9 mouse cellular contexts compared by ENCODE assay signal in genomic region chr7:46845978-46846485, GRCm38 (mm10). TPM values are rescaled to one million over a fixed set of nuclear protein-coding genes. Genes with fewer than 3 reads are reported as not detected.
DNase-seq lines count a peak whose midpoint lies in the region; ATAC-seq and TF ChIP-seq lines count a peak whose summit lies in the region.
"Had no signal": no experiment of that assay in that cellular context is flagged by ENCODE, and none has a peak within 500 bp of the region (broad histone marks: within the 10 kb centered on the region; RNA-seq: fewer than 3 reads in every experiment).

No protein-coding gene starts in this region.

- H3K4me1 ChIP-seq in kidney, embryonic 14.5 days (ENCODE audit: control insufficient read depth, insufficient read depth, low read length), result 0 out of 2 replicates have a peak, but pooled peaks cover 10% of the 10 kb centered on the region
- peaks cover 0 to 11% of the 10 kb centered on the region in 2 experiments for H3K4me1 ChIP-seq in MEL (ENCODE audit: control insufficient read depth in 1 of 2, insufficient read depth in 2 of 2, low read length in 2 of 2)
- H3K4me1 ChIP-seq in embryonic facial prominence, embryonic 14.5 days (ENCODE audit: control insufficient read depth, insufficient read depth, low read length), result peaks cover 7% of the 10 kb centered on the region
- peaks cover 12% of the 10 kb centered on the region for H3K4me1 ChIP-seq in hindbrain, embryonic 12.5 days
- H3K4me1 ChIP-seq in liver, postnatal 0 days (ENCODE audit: insufficient read depth), result peaks cover 29% of the 10 kb centered on the region

- under 1% methylated on average over 36 of the region's 36 CpGs for WGBS in kidney, embryonic 14.5 days
- under 1% methylated on average over 32 of the region's 36 CpGs for WGBS in embryonic facial prominence, embryonic 14.5 days
- WGBS in hindbrain, embryonic 12.5 days, result under 1% methylated on average over 36 of the region's 36 CpGs
- WGBS in liver, postnatal 0 days (ENCODE audit: insufficient replicate concordance), result 0% methylated on average over 36 of the region's 36 CpGs

- ATAC-seq in kidney, embryonic 14.5 days (ENCODE audit: low FRiP score, low TSS enrichment), result peak; percentile 40
- no peak; the same call in 1 of the 2 replicates for ATAC-seq in embryonic facial prominence, embryonic 14.5 days (ENCODE audit: low read depth)
- peak; percentile 6; the same call in 1 of the 2 replicates for ATAC-seq in hindbrain, embryonic 12.5 days (ENCODE audit: low FRiP score)
- peak; percentile 3 for ATAC-seq in liver, postnatal 0 days
- ATAC-seq in neutrophil, adult 5-6 weeks (ENCODE audit: extremely low read depth, insufficient number of reproducible peaks, low FRiP score, poor library complexity, severe bottlenecking), result peak; percentile 6; the same call in 1 of the 2 replicates

- TF ChIP-seq CTCF in MEL (IDR thresholded peaks at IDR 0.05 in 2 of 3, conservative IDR thresholded peaks at IDR 0.05 in 1 of 3; ENCODE audit: control insufficient read depth in 1 of 3, insufficient read depth in 1 of 3, low read depth in 2 of 3, low read length in 3 of 3, poor library complexity in 1 of 3, severe bottlenecking in 1 of 3), result no peak
- TF ChIP-seq CTCF in liver, postnatal 0 days (IDR thresholded peaks at IDR 0.05; ENCODE audit: low read depth), result no peak

- DNase-seq in kidney, adult 9 months, result no peak
- peak; percentile 62 for DNase-seq in MEL (ENCODE audit: low read depth, low spot score)
- DNase-seq in embryonic facial prominence, embryonic 14.5 days (ENCODE audit: low spot score), result peak; percentile 78
- no peak for DNase-seq in liver, postnatal 0 days
- DNase-seq in ovary, postnatal 14 days (ENCODE audit: low spot score), result no peak

- H3K27ac ChIP-seq in kidney, embryonic 14.5 days (ENCODE audit: low read depth, low read length), result peak overlapping the region; percentile 96
- H3K27ac ChIP-seq in MEL (ENCODE audit: control insufficient read depth, low read depth, low read length), result peak overlapping the region; percentile 86
- H3K27ac ChIP-seq in embryonic facial prominence, embryonic 14.5 days (replicated peaks; ENCODE audit: low read depth, low read length), result peak overlapping the region; percentile 98
- peak overlapping the region; percentile 84 for H3K27ac ChIP-seq in hindbrain, embryonic 12.5 days
- H3K27ac ChIP-seq in liver, postnatal 0 days (ENCODE audit: low read depth), result peak overlapping the region; percentile 85

- peak overlapping the region; percentile 93 for H3K9ac ChIP-seq in kidney, embryonic 14.5 days (ENCODE audit: low read depth, low read length)
- H3K9ac ChIP-seq in MEL (ENCODE audit: control insufficient read depth, low read depth, low read length, poor library complexity, severe bottlenecking), result peak overlapping the region; percentile 94
- peak overlapping the region; percentile 97 for H3K9ac ChIP-seq in embryonic facial prominence, embryonic 14.5 days (ENCODE audit: low read depth, low read length)
- H3K9ac ChIP-seq in hindbrain, embryonic 12.5 days, result peak overlapping the region; percentile 89
- peak overlapping the region; percentile 74 for H3K9ac ChIP-seq in liver, postnatal 0 days (replicated peaks)

- H3K36me3 ChIP-seq in kidney, embryonic 14.5 days (ENCODE audit: control insufficient read depth, insufficient read depth, low read length), result peaks cover 33% of the 10 kb centered on the region
- peaks cover 20 to 24% of the 10 kb centered on the region in 2 experiments for H3K36me3 ChIP-seq in MEL (ENCODE audit: control insufficient read depth in 1 of 2, insufficient read depth in 2 of 2, low read length in 2 of 2)
- peaks cover 37% of the 10 kb centered on the region for H3K36me3 ChIP-seq in embryonic facial prominence, embryonic 14.5 days (ENCODE audit: control insufficient read depth, insufficient read depth, low read length)
- H3K36me3 ChIP-seq in hindbrain, embryonic 12.5 days, result peaks cover 25% of the 10 kb centered on the region
- H3K36me3 ChIP-seq in liver, postnatal 0 days (replicated peaks; ENCODE audit: insufficient read depth, low read length), result peaks cover 28% of the 10 kb centered on the region

- H3K9me3 ChIP-seq in kidney, embryonic 14.5 days (ENCODE audit: control insufficient read depth, low read length), result no peaks in the 10 kb centered on the region
- H3K9me3 ChIP-seq in MEL (replicated peaks; ENCODE audit: insufficient read depth, low read length), result no peaks in the 10 kb centered on the region
- no peaks in the 10 kb centered on the region for H3K9me3 ChIP-seq in embryonic facial prominence, embryonic 14.5 days (ENCODE audit: control insufficient read depth, low read length)
- no peaks in the 10 kb centered on the region for H3K9me3 ChIP-seq in hindbrain, embryonic 12.5 days (replicated peaks)
- H3K9me3 ChIP-seq in liver, postnatal 0 days (ENCODE audit: low read length), result no peaks in the 10 kb centered on the region

- H3K27me3 ChIP-seq in kidney, embryonic 14.5 days (ENCODE audit: control insufficient read depth, insufficient read depth, low read length), result no peaks in the 10 kb centered on the region
- H3K27me3 ChIP-seq in MEL (ENCODE audit: control insufficient read depth in 1 of 2, insufficient read depth in 2 of 2, low read length in 2 of 2), result no peaks in the 10 kb centered on the region
- no peaks in the 10 kb centered on the region for H3K27me3 ChIP-seq in embryonic facial prominence, embryonic 14.5 days (replicated peaks; ENCODE audit: control insufficient read depth, insufficient read depth, low read length)
- peaks cover 10% of the 10 kb centered on the region; the same call in 1 of the 2 replicates for H3K27me3 ChIP-seq in hindbrain, embryonic 12.5 days
- no peaks in the 10 kb centered on the region for H3K27me3 ChIP-seq in liver, postnatal 0 days (ENCODE audit: insufficient read depth, low read length)

- peaks cover 31% of the 10 kb centered on the region for H3K79me2 ChIP-seq in MEL (ENCODE audit: control insufficient read depth, insufficient read depth, low read length, poor library complexity)

- no peak for TF ChIP-seq EP300 in MEL (IDR thresholded peaks at IDR 0.05; ENCODE audit: low read depth in 1 of 2, low read length in 2 of 2)
- 0 out of 2 replicates have a peak, but pooled peaks have one; percentile 7 for TF ChIP-seq EP300 in liver, postnatal 0 days (IDR thresholded peaks at IDR 0.05; ENCODE audit: low read depth)

- TF ChIP-seq POLR2A in MEL (IDR thresholded peaks at IDR 0.05; ENCODE audit: control insufficient read depth in 1 of 2, insufficient read depth in 1 of 2, low read depth in 1 of 2, low read length in 2 of 2, poor library complexity in 1 of 2), result no peak

- H3K4me3 ChIP-seq in kidney, embryonic 14.5 days (ENCODE audit: low read length), result peak overlapping the region; percentile 92
- H3K4me3 ChIP-seq in MEL (ENCODE audit: control insufficient read depth in 1 of 2, insufficient read depth in 1 of 2, low read depth in 2 of 2, low read length in 2 of 2), result peak overlapping the region; percentile 84 to 94
- peak overlapping the region; percentile 87 for H3K4me3 ChIP-seq in embryonic facial prominence, embryonic 14.5 days (ENCODE audit: low read depth, low read length)
- peak overlapping the region; percentile 75 for H3K4me3 ChIP-seq in hindbrain, embryonic 12.5 days
- peak overlapping the region; percentile 64 for H3K4me3 ChIP-seq in liver, postnatal 0 days (ENCODE audit: low read depth, low read length)

- no peak for TF ChIP-seq RAD21 in MEL (IDR thresholded peaks at IDR 0.05; ENCODE audit: low read depth, low read length)

- H3K4me2 ChIP-seq in kidney, embryonic 14.5 days (replicated peaks; ENCODE audit: low read depth, low read length), result peak overlapping the region; percentile 89
- peak overlapping the region; percentile 86 for H3K4me2 ChIP-seq in embryonic facial prominence, embryonic 14.5 days (ENCODE audit: low read depth, low read length)
- peak overlapping the region; percentile 95 for H3K4me2 ChIP-seq in hindbrain, embryonic 12.5 days (replicated peaks)
- H3K4me2 ChIP-seq in liver, postnatal 0 days (ENCODE audit: low read depth, low read length), result peak overlapping the region; percentile 76

RNA-seq across cellular contexts. Expression of gene Ldha, which starts 4.8 kb away (rescaled TPM):
- polyA plus RNA-seq in kidney, embryonic 14.5 days (2014; fragmentation: Nextera tagmentation; extraction: Ambion mirVana), result 1,311 and 1,396 TPM in 2 replicates
- 1,212 and 1,976 TPM in 2 replicates for total RNA-seq in MEL (2012; rRNA removed)
- 1,000 to 10,000 TPM in 1 of 2 experiments, 100 to 1,000 TPM in 1; 613 to 2,637 TPM for polyA plus RNA-seq in MEL (2012; ENCODE audit: insufficient read depth in 1 of 2, insufficient read length in 2 of 2, low read depth in 1 of 2, low replicate concordance in 2 of 2, missing spikeins in 1 of 2)
- polyA plus RNA-seq in embryonic facial prominence, embryonic 14.5 days (2014; fragmentation: Nextera tagmentation; extraction: Ambion mirVana), result 1,559 and 1,681 TPM in 2 replicates
- polyA plus RNA-seq in hindbrain, embryonic 12.5 days (2016; fragmentation: Nextera tagmentation; extraction: Ambion mirVana), result 855 and 900 TPM in 2 replicates
- 1,729 and 1,988 TPM in 2 replicates for polyA plus RNA-seq in liver, postnatal 0 days (2015; fragmentation: Nextera tagmentation; extraction: Ambion mirVana)
- total RNA-seq in neutrophil, adult 5-6 weeks (2017), result 195 and 216 TPM in 2 replicates

RNA-seq across cellular contexts. Expression of gene Ldhc, which starts 15.0 kb away (rescaled TPM):
- not detected in 2 replicates for polyA plus RNA-seq in kidney, embryonic 14.5 days (2014; fragmentation: Nextera tagmentation; extraction: Ambion mirVana)
- not detected in 2 replicates for total RNA-seq in MEL (2012; rRNA removed)
- polyA plus RNA-seq in MEL (2012; ENCODE audit: insufficient read depth in 1 of 2, insufficient read length in 2 of 2, low read depth in 1 of 2, low replicate concordance in 2 of 2, missing spikeins in 1 of 2), result not detected
- polyA plus RNA-seq in embryonic facial prominence, embryonic 14.5 days (2014; fragmentation: Nextera tagmentation; extraction: Ambion mirVana), result 0.26 TPM in 1 of 2 replicates, not detected in the other
- polyA plus RNA-seq in hindbrain, embryonic 12.5 days (2016; fragmentation: Nextera tagmentation; extraction: Ambion mirVana), result 0.36 TPM in 1 of 2 replicates, not detected in the other
- polyA plus RNA-seq in liver, postnatal 0 days (2015; fragmentation: Nextera tagmentation; extraction: Ambion mirVana), result 0.07 and 0.23 TPM in 2 replicates
- total RNA-seq in neutrophil, adult 5-6 weeks (2017), result 2.0 TPM in 1 of 2 replicates, not detected in the other
- polyA plus RNA-seq: frontal cortex, adult 2 months had no signal

RNA-seq across cellular contexts. Expression of gene Gtf2h1, which starts 50.1 kb away (rescaled TPM):
- polyA plus RNA-seq in kidney, embryonic 14.5 days (2014; fragmentation: Nextera tagmentation; extraction: Ambion mirVana), result 37.0 and 43.2 TPM in 2 replicates
- 122 and 142 TPM in 2 replicates for total RNA-seq in MEL (2012; rRNA removed)
- 100 to 1,000 TPM in 1 of 2 experiments, not detected in 1; 105 TPM for polyA plus RNA-seq in MEL (2012; ENCODE audit: insufficient read depth in 1 of 2, insufficient read length in 2 of 2, low read depth in 1 of 2, low replicate concordance in 2 of 2, missing spikeins in 1 of 2)
- 51.2 and 56.7 TPM in 2 replicates for polyA plus RNA-seq in embryonic facial prominence, embryonic 14.5 days (2014; fragmentation: Nextera tagmentation; extraction: Ambion mirVana)
- 47.8 and 50.5 TPM in 2 replicates for polyA plus RNA-seq in hindbrain, embryonic 12.5 days (2016; fragmentation: Nextera tagmentation; extraction: Ambion mirVana)
- polyA plus RNA-seq in liver, postnatal 0 days (2015; fragmentation: Nextera tagmentation; extraction: Ambion mirVana), result 18.8 TPM in 2 replicates
- total RNA-seq in neutrophil, adult 5-6 weeks (2017), result 46.4 and 57.8 TPM in 2 replicates

RNA-seq across cellular contexts. Expression of gene Hps5, which starts 50.2 kb away (rescaled TPM):
- polyA plus RNA-seq in kidney, embryonic 14.5 days (2014; fragmentation: Nextera tagmentation; extraction: Ambion mirVana), result 11.1 and 25.6 TPM in 2 replicates
- total RNA-seq in MEL (2012; rRNA removed), result 15.5 and 19.3 TPM in 2 replicates
- 10 to 100 TPM in 1 of 2 experiments, not detected in 1; 20.2 TPM for polyA plus RNA-seq in MEL (2012; ENCODE audit: insufficient read depth in 1 of 2, insufficient read length in 2 of 2, low read depth in 1 of 2, low replicate concordance in 2 of 2, missing spikeins in 1 of 2)
- 16.2 and 17.3 TPM in 2 replicates for polyA plus RNA-seq in embryonic facial prominence, embryonic 14.5 days (2014; fragmentation: Nextera tagmentation; extraction: Ambion mirVana)
- 23.7 and 28.9 TPM in 2 replicates for polyA plus RNA-seq in hindbrain, embryonic 12.5 days (2016; fragmentation: Nextera tagmentation; extraction: Ambion mirVana)
- polyA plus RNA-seq in liver, postnatal 0 days (2015; fragmentation: Nextera tagmentation; extraction: Ambion mirVana), result 3.3 and 3.6 TPM in 2 replicates
- 48.5 and 56.5 TPM in 2 replicates for total RNA-seq in neutrophil, adult 5-6 weeks (2017)

Comparison
In these comparisons a context has a peak if more than half of its experiments do, and no peak if none do; other contexts are left out.
1. DNase-seq: peak in MEL (single experiment) and embryonic facial prominence, embryonic 14.5 days (single experiment); none in kidney, adult 9 months (single experiment), liver, postnatal 0 days (single experiment) and ovary, postnatal 14 days (single experiment).
2. Peak in every context shown above with its lines, with median percentiles within 50 percentile points of each other: H3K27ac ChIP-seq, H3K4me2 ChIP-seq, H3K4me3 ChIP-seq and H3K9ac ChIP-seq.